Mouse (Mus musculus): ENCODE measurements around the gene Mettl9. TPM values are rescaled to one million over a fixed set of nuclear protein-coding genes. Genes with fewer than 3 reads are reported as not detected.

The Mettl9 gene
- polyA plus RNA-seq, 2 experiments: 18.5 to 45.3 TPM

DNA sequence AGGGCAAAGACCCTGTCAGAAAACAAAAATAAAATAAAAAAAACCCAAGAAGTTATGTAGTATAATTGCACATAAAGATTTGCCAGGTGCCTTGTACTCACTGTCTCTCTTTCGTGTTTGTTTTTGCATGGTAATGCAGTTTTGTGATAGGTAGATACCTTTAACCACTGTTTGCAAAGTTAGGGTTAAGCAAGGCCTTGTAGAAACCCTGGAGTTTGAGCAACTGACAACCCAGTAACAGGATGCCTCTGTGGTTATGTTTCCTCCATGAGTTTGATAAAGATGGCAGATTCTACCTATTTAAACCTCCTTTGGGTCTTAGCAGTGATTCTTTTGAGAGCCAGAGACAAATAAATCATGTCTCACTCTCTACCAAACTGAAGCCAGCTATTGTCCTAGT, 9.3 kb downstream of the Mettl9 start:
- TF ChIP-seq CTCF (IDR thresholded peaks at IDR 0.05; ENCODE audit: low read depth): no peak
- no peak for TF ChIP-seq EP300 (IDR thresholded peaks at IDR 0.05; ENCODE audit: low read depth)
- no peak overlapping the region for H3K27ac ChIP-seq
- 52% methylated on average over 1 of the region's 1 CpGs for WGBS (ENCODE audit: insufficient replicate concordance)
- H3K27me3 ChIP-seq (ENCODE audit: control insufficient read depth, insufficient read depth, low read length): no peaks in the 10 kb centered on the region
- DNase-seq (ENCODE audit: low read depth in 3 of 3, low spot score in 3 of 3): no peak
- H3K4me3 ChIP-seq (ENCODE audit: insufficient read depth in 1 of 2, low read depth in 2 of 2, low read length in 2 of 2): no peak overlapping the region
- no peak overlapping the region for H3K4me2 ChIP-seq (ENCODE audit: low read depth)
- no peaks in the 10 kb centered on the region for H3K9me3 ChIP-seq (ENCODE audit: control insufficient read depth, low read length)
- H3K36me3 ChIP-seq (replicated peaks; ENCODE audit: control insufficient read depth, insufficient read depth, low read depth): no peaks in the 10 kb centered on the region; the same call in 1 of the 2 replicates
- ATAC-seq (ENCODE audit: insufficient read depth): no peak
- no peak overlapping the region for H3K9ac ChIP-seq (replicated peaks)
- peaks cover 0 to 7% of the 10 kb centered on the region in 2 experiments; a peak in 2 of 4 replicates for H3K4me1 ChIP-seq (replicated peaks; ENCODE audit: control insufficient read depth in 2 of 2, insufficient read depth in 2 of 2, low read length in 1 of 2)

DNA sequence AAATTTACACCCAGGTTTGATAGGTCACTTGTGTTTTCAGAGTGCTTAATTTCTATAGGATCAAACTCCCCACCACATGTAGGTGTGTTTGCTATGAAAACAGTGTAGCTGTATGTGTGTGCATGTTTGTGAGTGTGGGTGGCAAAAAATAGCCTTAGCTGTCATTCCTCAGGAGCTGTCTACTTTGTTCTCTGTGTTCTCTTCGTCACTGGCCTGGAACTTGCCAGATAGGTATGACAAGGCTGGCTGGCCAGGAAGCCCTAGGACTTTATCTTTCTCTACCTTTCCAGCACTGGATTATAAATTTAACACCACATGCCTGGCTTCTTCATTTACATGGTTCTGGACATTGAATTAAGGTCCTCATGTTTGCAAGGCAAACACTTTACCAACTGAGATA, 10.0 kb downstream of the Mettl9 start:
- Histone ChIP-seq H3K4me3 (ENCODE audit: insufficient read depth in 1 of 2, low read depth in 2 of 2, low read length in 2 of 2) (no peak overlapping the region), H3K36me3 (replicated peaks; ENCODE audit: control insufficient read depth, insufficient read depth, low read depth) (no peaks in the 10 kb centered on the region; the same call in 1 of the 2 replicates), H3K4me2 (ENCODE audit: low read depth) (no peak overlapping the region), H3K4me1 (replicated peaks; ENCODE audit: control insufficient read depth in 2 of 2, insufficient read depth in 2 of 2, low read length in 1 of 2) (peaks cover 0 to 7% of the 10 kb centered on the region in 2 experiments; a peak in 2 of 4 replicates), H3K9ac (replicated peaks) (no peak overlapping the region), H3K9me3 (ENCODE audit: control insufficient read depth, low read length) (no peaks in the 10 kb centered on the region), H3K27me3 (ENCODE audit: control insufficient read depth, insufficient read depth, low read length) (no peaks in the 10 kb centered on the region), H3K27ac (no peak overlapping the region)
- DNase-seq (ENCODE audit: low read depth in 3 of 3, low spot score in 3 of 3): no peak
- ATAC-seq (ENCODE audit: insufficient read depth): no peak
- WGBS (ENCODE audit: insufficient replicate concordance): 35% methylated on average over 1 of the region's 1 CpGs
- TF ChIP-seq CTCF (IDR thresholded peaks at IDR 0.05; ENCODE audit: low read depth) (no peak), EP300 (IDR thresholded peaks at IDR 0.05; ENCODE audit: low read depth) (no peak)

DNA sequence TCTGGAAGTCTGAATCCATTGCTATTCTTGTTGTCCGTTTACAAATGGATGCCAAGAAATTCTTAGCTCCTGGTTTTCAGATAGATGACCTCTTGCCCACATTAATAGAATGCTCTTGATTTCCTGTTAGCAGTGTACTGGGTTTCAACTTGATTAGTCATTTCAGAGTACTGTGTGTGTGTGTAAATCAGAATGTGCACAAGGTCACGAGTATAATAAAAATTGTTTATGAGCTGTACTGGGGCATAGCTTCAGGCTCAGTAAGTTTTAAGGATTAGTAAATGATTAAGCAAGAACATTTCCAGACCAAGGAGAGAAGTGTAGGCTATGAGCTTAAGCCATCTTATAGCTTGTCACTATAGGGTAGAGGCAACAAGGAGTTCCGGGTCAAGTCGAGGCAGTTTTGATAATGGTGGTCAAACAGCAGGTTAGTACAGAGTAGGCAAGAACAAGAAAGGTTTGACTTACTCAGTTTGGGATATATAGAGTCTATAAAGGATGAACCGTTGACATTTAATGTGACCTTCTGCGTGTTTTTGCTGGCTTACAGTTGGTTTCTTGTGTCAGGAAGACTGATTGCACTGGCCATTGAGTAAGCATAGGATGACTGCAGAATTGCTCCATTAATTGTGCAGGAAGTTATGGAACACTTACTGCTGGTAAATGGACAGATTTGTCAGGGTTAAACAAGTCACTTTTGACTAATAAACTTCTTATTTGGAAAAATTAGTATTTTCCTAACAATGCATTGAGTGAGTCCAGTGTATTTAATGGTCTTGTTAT, 11.6 kb downstream of the Mettl9 start:
- no peak for ATAC-seq (ENCODE audit: insufficient read depth)
- Histone ChIP-seq H3K27me3 (ENCODE audit: control insufficient read depth, insufficient read depth, low read length) (no peaks in the 10 kb centered on the region), H3K9me3 (ENCODE audit: control insufficient read depth, low read length) (no peaks in the 10 kb centered on the region), H3K4me3 (ENCODE audit: insufficient read depth in 1 of 2, low read depth in 2 of 2, low read length in 2 of 2) (no peak overlapping the region), H3K9ac (replicated peaks) (no peak overlapping the region), H3K4me2 (ENCODE audit: low read depth) (no peak overlapping the region), H3K4me1 (replicated peaks; ENCODE audit: control insufficient read depth in 2 of 2, insufficient read depth in 2 of 2, low read length in 1 of 2) (peaks cover 0 to 6% of the 10 kb centered on the region in 2 experiments; a peak in 2 of 4 replicates), H3K36me3 (replicated peaks; ENCODE audit: control insufficient read depth, insufficient read depth, low read depth) (no peaks in the 10 kb centered on the region; the same call in none of the 2 replicates), H3K27ac (no peak overlapping the region)
- TF ChIP-seq EP300 (IDR thresholded peaks at IDR 0.05; ENCODE audit: low read depth) (no peak), CTCF (IDR thresholded peaks at IDR 0.05; ENCODE audit: low read depth) (no peak)
- DNase-seq (ENCODE audit: low read depth in 3 of 3, low spot score in 3 of 3): no peak
- 74% methylated on average over 6 of the region's 6 CpGs for WGBS (ENCODE audit: insufficient replicate concordance)

DNA sequence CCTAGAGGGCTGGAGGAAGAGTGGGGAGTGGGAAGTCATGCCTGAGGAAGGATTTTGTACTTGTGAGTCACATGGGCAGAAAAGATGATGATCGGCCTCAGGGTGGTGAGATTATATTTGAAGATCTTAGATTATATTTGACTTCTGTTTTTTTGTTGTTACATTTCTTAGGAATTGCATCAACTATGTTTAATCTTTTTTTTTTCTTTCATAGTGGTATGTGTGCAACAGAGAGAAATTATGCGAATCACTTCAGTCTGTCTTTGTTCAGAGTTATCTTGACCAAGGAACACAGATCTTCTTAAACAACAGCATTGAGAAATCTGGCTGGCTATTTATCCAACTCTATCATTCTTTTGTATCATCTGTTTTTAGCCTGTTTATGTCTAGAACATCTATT, 13.4 kb downstream of the Mettl9 start:
- no peak overlapping the region for H3K27ac ChIP-seq
- DNase-seq (ENCODE audit: low read depth in 3 of 3, low spot score in 3 of 3) (no peak), ATAC-seq (ENCODE audit: insufficient read depth) (no peak)
- H3K4me1 ChIP-seq (replicated peaks; ENCODE audit: control insufficient read depth in 2 of 2, insufficient read depth in 2 of 2, low read length in 1 of 2): peaks cover 0 to 2% of the 10 kb centered on the region in 2 experiments; a peak in 1 of 4 replicates
- peaks cover under 1% of the 10 kb centered on the region for H3K36me3 ChIP-seq (replicated peaks; ENCODE audit: control insufficient read depth, insufficient read depth, low read depth)
- WGBS (ENCODE audit: insufficient replicate concordance): 78% methylated on average over 2 of the region's 2 CpGs
- no peaks in the 10 kb centered on the region for H3K9me3 ChIP-seq (ENCODE audit: control insufficient read depth, low read length)
- H3K27me3 ChIP-seq (ENCODE audit: control insufficient read depth, insufficient read depth, low read length): no peaks in the 10 kb centered on the region
- no peak overlapping the region for H3K4me2 ChIP-seq (ENCODE audit: low read depth)
- H3K4me3 ChIP-seq (ENCODE audit: insufficient read depth in 1 of 2, low read depth in 2 of 2, low read length in 2 of 2): no peak overlapping the region
- TF ChIP-seq CTCF (IDR thresholded peaks at IDR 0.05; ENCODE audit: low read depth) (no peak), EP300 (IDR thresholded peaks at IDR 0.05; ENCODE audit: low read depth) (no peak)
- H3K9ac ChIP-seq (replicated peaks): no peak overlapping the region

DNA sequence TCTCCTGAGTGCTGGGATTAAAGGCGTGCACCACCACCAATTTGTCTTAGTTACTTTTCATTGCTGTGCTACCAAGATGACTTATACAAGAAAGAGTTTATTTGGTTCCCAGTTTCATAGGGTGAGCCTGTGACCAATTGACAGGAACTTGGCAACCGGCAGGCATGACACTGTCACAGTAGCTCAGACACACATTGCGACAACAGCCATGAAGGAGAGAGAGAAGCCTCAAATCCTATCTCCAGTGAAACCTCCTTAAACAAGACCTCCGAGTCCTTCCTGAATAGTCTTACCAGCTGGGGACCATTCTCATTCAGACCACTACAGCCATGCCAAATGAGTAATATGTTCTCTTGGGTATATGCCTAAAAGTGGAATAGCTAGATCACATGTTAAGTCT, 18.8 kb downstream of the Mettl9 start:
- no peak for DNase-seq (ENCODE audit: low read depth in 3 of 3, low spot score in 3 of 3)
- peaks cover 12% of the 10 kb centered on the region for H3K36me3 ChIP-seq (replicated peaks; ENCODE audit: control insufficient read depth, insufficient read depth, low read depth)

More for the DNA sequence above, 18.8 kb downstream of the Mettl9 start:
- no peak overlapping the region for H3K4me2 ChIP-seq (ENCODE audit: low read depth)
- H3K27ac ChIP-seq: no peak overlapping the region
- no peak overlapping the region for H3K4me3 ChIP-seq (ENCODE audit: insufficient read depth in 1 of 2, low read depth in 2 of 2, low read length in 2 of 2)
- H3K9ac ChIP-seq (replicated peaks): no peak overlapping the region
- no peaks in the 10 kb centered on the region for H3K9me3 ChIP-seq (ENCODE audit: control insufficient read depth, low read length)
- no peaks in the 10 kb centered on the region for H3K4me1 ChIP-seq (replicated peaks; ENCODE audit: control insufficient read depth in 2 of 2, insufficient read depth in 2 of 2, low read length in 1 of 2)
- 72% methylated on average over 4 of the region's 4 CpGs for WGBS (ENCODE audit: insufficient replicate concordance)
- no peaks in the 10 kb centered on the region for H3K27me3 ChIP-seq (ENCODE audit: control insufficient read depth, insufficient read depth, low read length)
- no peak for ATAC-seq (ENCODE audit: insufficient read depth)
- TF ChIP-seq EP300 (IDR thresholded peaks at IDR 0.05; ENCODE audit: low read depth) (no peak), CTCF (IDR thresholded peaks at IDR 0.05; ENCODE audit: low read depth) (no peak)

Measured in liver, embryonic 14.5 days (tissue).